Mouse (Mus musculus) kidney, postnatal 36 days (tissue): ENCODE measurements around the gene Aadacl3.

Source experiments
- DNase-seq, 2 experiments: peaks; one replicate each; pipeline ENCODE4 v3.0.0; 2021 to 2022; ENCODE audit warnings: mixed read lengths in 2 of 2

The Aadacl3 gene

DNA sequence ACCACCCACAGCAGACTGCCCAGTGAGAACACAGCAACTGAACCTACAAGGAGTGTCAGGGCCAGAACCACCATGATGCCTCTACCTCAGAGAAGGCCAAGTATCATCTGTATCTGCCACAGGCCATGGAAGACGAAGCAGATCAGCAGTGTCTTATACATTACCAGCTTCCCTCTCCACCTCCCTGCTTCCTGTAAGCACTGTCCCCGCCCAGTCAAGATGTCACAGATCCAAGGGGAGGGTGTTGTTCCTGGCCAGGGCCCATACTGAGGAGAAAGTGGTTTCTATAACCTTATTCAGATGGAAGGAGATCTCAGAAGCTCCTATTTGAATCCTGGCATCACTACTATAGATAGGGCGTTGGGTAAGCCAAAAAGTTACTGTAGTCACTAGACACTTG, at the start of gene Aadacl3:
Gene Aadacl3 (minus strand): TSS at position 101 of the 400 bp plus-strand sequence.
- DNase-seq: no peak

DNA sequence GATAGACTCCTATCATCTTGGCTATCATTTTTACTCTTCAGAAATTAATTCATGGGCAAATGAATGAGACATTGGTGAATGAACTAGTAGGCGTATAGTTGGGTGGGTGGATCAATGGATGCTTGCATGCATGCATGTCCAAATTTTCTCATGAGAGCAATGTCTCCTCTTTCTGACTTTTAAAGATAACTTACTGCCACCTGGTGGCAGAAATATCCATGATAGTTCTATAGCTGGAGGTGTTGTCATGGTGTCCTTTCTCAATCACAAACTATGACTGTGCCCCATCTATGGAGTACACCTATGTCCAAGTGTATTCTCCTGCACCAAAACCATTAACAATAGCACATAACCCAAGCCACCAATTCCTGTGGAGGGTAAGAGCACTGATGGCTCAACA, 43.0 kb upstream of the Aadacl3 start:
- DNase-seq: peak in 1 of 2 experiments; percentile 1

- no peak for DNase-seq
Observed at GRCm38 (mm10) chr4:144493331-144493730, 29.8 kb upstream of the Aadacl3 start.

- no peak for DNase-seq
Observed at GRCm38 (mm10) chr4:144468091-144468490, 4.5 kb upstream of the Aadacl3 start.

GRCm38 (mm10) chr4:144465206-144465605, 1.6 kb upstream of the Aadacl3 start:
- no peak for DNase-seq

DNA sequence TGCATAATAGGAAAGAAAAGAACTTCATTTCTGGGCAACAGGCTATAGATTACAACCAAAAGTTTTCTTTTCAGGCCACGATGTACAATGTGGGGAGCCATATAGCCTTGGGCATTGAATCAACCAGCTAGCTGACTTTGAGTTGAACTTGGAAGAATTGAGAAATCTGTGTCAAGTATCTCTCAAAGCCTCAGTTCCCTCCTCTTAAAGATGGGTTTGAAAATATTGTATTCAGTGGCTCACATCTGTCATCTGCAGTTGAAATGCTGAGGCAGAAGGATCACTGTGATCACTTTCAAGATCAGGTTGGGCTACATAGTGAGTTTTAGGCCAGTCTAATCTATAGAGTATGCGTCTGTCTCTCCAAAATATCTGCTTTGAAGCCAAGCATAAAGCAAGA, 10.3 kb downstream of the Aadacl3 start, which contains the start of gene Gm9944:
Gene Gm9944 (minus strand): TSS at position 101 of the 400 bp plus-strand sequence.
- DNase-seq: no peak

DNA sequence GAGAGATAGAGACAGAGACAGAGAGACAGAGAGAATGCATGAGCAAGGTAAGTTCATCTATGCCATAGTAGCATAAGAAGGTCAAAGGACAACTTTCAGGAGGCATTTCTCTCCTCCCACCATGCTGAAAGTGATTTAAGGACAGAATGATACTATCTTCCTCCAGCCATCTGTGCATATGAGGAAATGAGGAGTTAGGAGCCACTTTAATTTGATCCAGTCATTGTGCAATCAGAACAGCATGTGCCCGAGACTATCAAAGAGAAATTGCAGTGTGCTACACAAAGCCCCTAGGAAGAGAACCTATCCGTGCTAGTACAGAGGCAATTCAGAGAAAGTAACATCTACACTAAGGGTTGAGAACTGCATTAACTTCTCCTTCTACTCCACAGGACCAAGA, 15.0 kb downstream of the Aadacl3 start:
- DNase-seq: no peak

- DNase-seq: no peak
Observed at GRCm38 (mm10) chr4:144441582-144441981, 22.0 kb downstream of the Aadacl3 start.

GRCm38 (mm10) chr4:144441095-144441494, 22.5 kb downstream of the Aadacl3 start:
- no peak for DNase-seq

- no peak for DNase-seq
Observed at GRCm38 (mm10) chr4:144438672-144439071, 24.9 kb downstream of the Aadacl3 start, which contains the start of gene 1700012P22Rik. Gene 1700012P22Rik (minus strand): TSS chr4:144438772.

- no peak for DNase-seq
Observed at GRCm38 (mm10) chr4:144433216-144433615, 30.3 kb downstream of the Aadacl3 start.

GRCm38 (mm10) chr4:144430723-144431122, 32.8 kb downstream of the Aadacl3 start:
- DNase-seq: no peak

- DNase-seq: peak; percentile 19 to 60
Observed at GRCm38 (mm10) chr4:144428868-144429267, 34.7 kb downstream of the Aadacl3 start.

GRCm38 (mm10) chr4:144424590-144424989, 39.0 kb downstream of the Aadacl3 start:
- DNase-seq: no peak

DNA sequence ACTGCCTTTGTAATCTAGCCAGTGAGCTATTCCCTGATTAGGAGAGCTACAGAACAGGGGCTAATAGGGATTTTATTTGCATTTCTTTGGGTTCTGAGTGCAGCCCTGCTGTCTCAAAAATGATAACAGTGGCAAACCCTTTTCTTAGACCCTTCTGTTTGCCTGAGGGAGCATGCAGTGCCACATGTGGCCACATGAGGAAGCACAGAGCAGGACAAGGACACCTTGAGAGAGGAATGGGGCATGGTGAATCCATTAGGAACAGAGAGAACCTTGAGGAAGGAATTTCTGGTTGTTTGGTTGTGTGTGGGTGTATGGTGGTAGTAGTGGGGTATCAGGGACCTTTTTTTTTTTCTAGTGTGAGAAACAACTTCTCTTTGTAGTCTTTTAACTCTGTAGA, 42.9 kb downstream of the Aadacl3 start:
- peak in 1 of 2 experiments; percentile 6 for DNase-seq

DNA sequence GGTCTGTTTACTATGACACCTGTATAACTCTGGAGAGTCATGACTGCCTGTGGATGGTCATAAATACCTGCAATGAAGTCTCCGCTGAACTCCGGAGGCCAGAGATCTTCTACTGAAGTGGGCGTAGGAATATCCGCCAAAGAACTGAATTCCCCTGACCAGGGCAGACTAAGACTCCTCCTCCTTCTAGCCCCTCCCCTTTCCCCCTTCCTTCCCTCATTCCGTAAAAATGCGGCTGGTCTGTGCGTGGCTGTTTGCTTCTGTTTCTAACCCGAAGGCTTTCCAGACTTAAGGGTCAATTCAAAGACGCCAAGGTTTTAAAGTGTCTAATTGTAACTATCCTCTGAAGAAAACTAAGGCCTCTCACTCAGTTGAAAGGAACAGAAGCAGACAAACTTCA, 55.3 kb downstream of the Aadacl3 start, which contains the start of gene Pramef12:
Gene Pramef12 (minus strand): TSS at position 175 of the 400 bp plus-strand sequence.
- no peak for DNase-seq

DNA sequence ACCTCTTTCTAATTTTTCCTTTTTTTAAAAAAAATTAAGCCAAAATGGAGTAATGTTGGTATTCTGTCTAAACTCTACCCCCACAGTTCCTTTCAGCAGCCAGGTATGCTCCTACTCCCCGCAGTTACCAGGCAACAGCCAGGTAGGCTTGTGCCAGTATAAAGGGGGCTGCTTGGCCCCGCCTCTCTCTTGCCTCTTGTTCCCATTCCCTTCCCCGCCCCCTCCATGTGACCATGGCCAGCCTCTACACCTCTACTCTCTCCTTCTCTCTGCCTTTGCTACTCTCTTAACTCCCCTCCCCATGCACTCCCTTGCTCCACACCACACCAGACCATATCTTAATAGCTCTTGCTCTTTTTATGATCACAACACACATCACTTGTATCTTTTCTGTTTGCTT, 57.3 kb downstream of the Aadacl3 start:
- no peak for DNase-seq

GRCm38 (mm10) chr4:144404456-144405086, 59.0 kb downstream of the Aadacl3 start:
- peak; percentile 22 to 28 for DNase-seq
